In genomic region chr4:154952461-154953241, GRCm38 (mm10) we compare ENCODE assay signal across 14 mouse cellular contexts. TPM values are rescaled to one million over a fixed set of nuclear protein-coding genes. Genes with fewer than 3 reads are reported as not detected.
DNase-seq lines count a peak whose midpoint lies in the region; ATAC-seq and TF ChIP-seq lines count a peak whose summit lies in the region.
"Had no signal": no experiment of that assay in that cellular context is flagged by ENCODE, and none has a peak within 500 bp of the region (broad histone marks: within the 10 kb centered on the region; RNA-seq: fewer than 3 reads in every experiment).

No protein-coding gene starts in this region.

- no peaks in the 10 kb centered on the region for H3K9me3 ChIP-seq in E14TG2a.4 (ENCODE audit: low read length)
- H3K9me3 ChIP-seq in forebrain, postnatal 0 days (ENCODE audit: low read length) = no peaks in the 10 kb centered on the region
- no peaks in the 10 kb centered on the region for H3K9me3 ChIP-seq in midbrain, embryonic 12.5 days
- H3K9me3 ChIP-seq: G1E had no signal

- ATAC-seq in forebrain, postnatal 0 days = peak; percentile 8; the same call in 1 of the 2 replicates
- ATAC-seq in midbrain, embryonic 12.5 days (ENCODE audit: low FRiP score, low read depth) = peak; percentile 79

- peak overlapping the region; percentile 57 for H3K4me3 ChIP-seq in E14TG2a.4 (replicated peaks; ENCODE audit: low read length)
- H3K4me3 ChIP-seq in forebrain, postnatal 0 days (ENCODE audit: low read depth, low read length) = no peak overlapping the region
- peak overlapping the region; percentile 7; the same call in 1 of the 2 replicates for H3K4me3 ChIP-seq in midbrain, embryonic 12.5 days
- H3K4me3 ChIP-seq: myocyte had no signal

- no peak overlapping the region for H3K27ac ChIP-seq in forebrain, postnatal 0 days (ENCODE audit: low read depth, low read length)
- H3K27ac ChIP-seq in midbrain, embryonic 12.5 days (replicated peaks) = peak overlapping the region; percentile 77

- DNase-seq in embryo, embryonic 10 days (ENCODE audit: low spot score) = peak; percentile 85
- DNase-seq in forebrain, postnatal 0 days = peak; percentile 50
- no peak for DNase-seq in Muller cell, postnatal 12 days (ENCODE audit: inconsistent ontology term)
- DNase-seq in frontal cortex, postnatal 10 days (ENCODE audit: low spot score in 2 of 2) = no peak
- DNase-seq in liver = no peak
- DNase-seq: adrenal gland, postnatal 36 days; lung, embryonic 14.5 days; thymus, postnatal 4 days had no signal

- TF ChIP-seq CTCF in E14TG2a.4 (conservative IDR thresholded peaks at IDR 0.05; ENCODE audit: low read length) = no peak
- TF ChIP-seq CTCF in forebrain, postnatal 0 days (IDR thresholded peaks at IDR 0.05; ENCODE audit: low read depth) = no peak

- WGBS in forebrain, postnatal 0 days = 1% methylated on average over 26 of the region's 26 CpGs
- under 1% methylated on average over 26 of the region's 26 CpGs for WGBS in midbrain, embryonic 12.5 days

- no peak overlapping the region for H3K9ac ChIP-seq in forebrain, postnatal 0 days
- no peak overlapping the region for H3K9ac ChIP-seq in midbrain, embryonic 12.5 days (replicated peaks)
- H3K9ac ChIP-seq: lung, embryonic 14.5 days had no signal

- H3K27me3 ChIP-seq in E14TG2a.4 (ENCODE audit: insufficient read depth, low read length) = peaks cover 89% of the 10 kb centered on the region
- H3K27me3 ChIP-seq in forebrain, postnatal 0 days (ENCODE audit: insufficient read depth, low read length) = no peaks in the 10 kb centered on the region
- H3K27me3 ChIP-seq in midbrain, embryonic 12.5 days = peaks cover 51% of the 10 kb centered on the region

- H3K4me1 ChIP-seq in E14TG2a.4 (replicated peaks; ENCODE audit: low read depth, low read length) = peaks cover 46% of the 10 kb centered on the region
- H3K4me1 ChIP-seq in forebrain, postnatal 0 days (ENCODE audit: insufficient read depth) = peaks cover 7% of the 10 kb centered on the region
- H3K4me1 ChIP-seq in midbrain, embryonic 12.5 days = peaks cover 83% of the 10 kb centered on the region

- H3K4me2 ChIP-seq in forebrain, postnatal 0 days (ENCODE audit: low read depth) = peak overlapping the region; percentile 13
- H3K4me2 ChIP-seq in midbrain, embryonic 12.5 days (replicated peaks) = peak overlapping the region; percentile 41
- H3K4me2 ChIP-seq: lung, embryonic 14.5 days had no signal

- no peaks in the 10 kb centered on the region for H3K36me3 ChIP-seq in E14TG2a.4 (ENCODE audit: insufficient read depth, low read length)
- H3K36me3 ChIP-seq in forebrain, postnatal 0 days (ENCODE audit: insufficient read depth) = no peaks in the 10 kb centered on the region
- H3K36me3 ChIP-seq in midbrain, embryonic 12.5 days = no peaks in the 10 kb centered on the region
- H3K36me3 ChIP-seq: G1E had no signal

RNA-seq across cellular contexts. Expression of gene Hes5, which starts 8.1 kb away (rescaled TPM):
- 92.2 and 100 TPM in 2 replicates for total RNA-seq in forebrain, postnatal 0 days (2014; rRNA removed)
- polyA plus RNA-seq in forebrain, postnatal 0 days (2015; fragmentation: Nextera tagmentation; extraction: Ambion mirVana) = 107 and 120 TPM in 2 replicates
- 800 and 870 TPM in 2 replicates for polyA plus RNA-seq in midbrain, embryonic 12.5 days (2016; fragmentation: Nextera tagmentation; extraction: Ambion mirVana)
- total RNA-seq: adrenal gland, postnatal 36 days; common myeloid progenitor, adult 5-6 weeks; G1E; gastrocnemius, adult 8-10 months had no signal
- polyA plus RNA-seq: G1E, myocyte had no signal

RNA-seq across cellular contexts. Expression of gene Pank4, which starts 11.3 kb away (rescaled TPM):
- 39.7 and 40.0 TPM in 2 replicates for total RNA-seq in forebrain, postnatal 0 days (2014; rRNA removed)
- polyA plus RNA-seq in forebrain, postnatal 0 days (2015; fragmentation: Nextera tagmentation; extraction: Ambion mirVana) = 20.4 and 22.6 TPM in 2 replicates
- 48.5 and 50.2 TPM in 2 replicates for polyA plus RNA-seq in midbrain, embryonic 12.5 days (2016; fragmentation: Nextera tagmentation; extraction: Ambion mirVana)

RNA-seq across cellular contexts. Expression of gene Tnfrsf14, which starts 24.3 kb away (rescaled TPM):
- total RNA-seq in forebrain, postnatal 0 days (2014; rRNA removed) = 2.6 TPM in 1 of 2 replicates, not detected in the other
- polyA plus RNA-seq in forebrain, postnatal 0 days (2015; fragmentation: Nextera tagmentation; extraction: Ambion mirVana) = not detected in 2 replicates
- 0.78 and 1.0 TPM in 2 replicates for polyA plus RNA-seq in midbrain, embryonic 12.5 days (2016; fragmentation: Nextera tagmentation; extraction: Ambion mirVana)

RNA-seq across cellular contexts. Expression of gene Fam213b, which starts 53.7 kb away (rescaled TPM):
- 30.8 and 41.2 TPM in 2 replicates for total RNA-seq in forebrain, postnatal 0 days (2014; rRNA removed)
- 59.7 and 62.1 TPM in 2 replicates for polyA plus RNA-seq in forebrain, postnatal 0 days (2015; fragmentation: Nextera tagmentation; extraction: Ambion mirVana)
- polyA plus RNA-seq in midbrain, embryonic 12.5 days (2016; fragmentation: Nextera tagmentation; extraction: Ambion mirVana) = 33.2 and 36.0 TPM in 2 replicates
- total RNA-seq: G1E had no signal
- polyA plus RNA-seq: G1E had no signal

Comparison
In these comparisons a context has a peak if more than half of its experiments do, and no peak if none do; other contexts are left out.
1. DNase-seq: peak in embryo, embryonic 10 days (single experiment) and forebrain, postnatal 0 days (single experiment); none in Muller cell, postnatal 12 days (single experiment), frontal cortex, postnatal 10 days (0 of 2) and liver (single experiment).